ENCODE assay signal across 24 mouse cellular contexts in genomic region chr14:117050877-117051276, GRCm38 (mm10).
A peak's percentile ranks its signal among the peaks of the same experiment; 100 is the strongest.
DNase-seq lines count a peak whose midpoint lies in the region; ATAC-seq and TF ChIP-seq lines count a peak whose summit lies in the region.
"Had no signal": no experiment of that assay in that cellular context is flagged by ENCODE, and none has a peak within 500 bp of the region (broad histone marks: within the 10 kb centered on the region; RNA-seq: fewer than 3 reads in every experiment).

No protein-coding gene starts in this region.

- no peaks in the 10 kb centered on the region for H3K27me3 ChIP-seq in forebrain, embryonic 12.5 days
- H3K27me3 ChIP-seq in forebrain, embryonic 15.5 days: no peaks in the 10 kb centered on the region
- H3K27me3 ChIP-seq in midbrain, embryonic 12.5 days: no peaks in the 10 kb centered on the region
- no peaks in the 10 kb centered on the region for H3K27me3 ChIP-seq in midbrain, embryonic 13.5 days
- H3K27me3 ChIP-seq in hindbrain, postnatal 0 days (ENCODE audit: insufficient read depth, low read length): no peaks in the 10 kb centered on the region
- H3K27me3 ChIP-seq: CH12.LX; embryonic facial prominence, embryonic 12.5 days; Patski had no signal

- H3K36me3 ChIP-seq in forebrain, embryonic 12.5 days (replicated peaks): no peaks in the 10 kb centered on the region
- no peaks in the 10 kb centered on the region for H3K36me3 ChIP-seq in forebrain, embryonic 15.5 days
- H3K36me3 ChIP-seq in midbrain, embryonic 12.5 days: no peaks in the 10 kb centered on the region
- no peaks in the 10 kb centered on the region for H3K36me3 ChIP-seq in midbrain, embryonic 13.5 days
- H3K36me3 ChIP-seq in hindbrain, postnatal 0 days (ENCODE audit: insufficient read depth, low read length): no peaks in the 10 kb centered on the region
- H3K36me3 ChIP-seq: embryonic facial prominence, embryonic 10.5 days; embryonic facial prominence, embryonic 12.5 days; G1E had no signal

- TF ChIP-seq CTCF in hindbrain, postnatal 0 days (IDR thresholded peaks at IDR 0.05; ENCODE audit: low read depth): no peak

- H3K9me3 ChIP-seq in forebrain, embryonic 12.5 days: no peaks in the 10 kb centered on the region
- H3K9me3 ChIP-seq in forebrain, embryonic 15.5 days: no peaks in the 10 kb centered on the region
- no peaks in the 10 kb centered on the region for H3K9me3 ChIP-seq in midbrain, embryonic 12.5 days
- no peaks in the 10 kb centered on the region for H3K9me3 ChIP-seq in midbrain, embryonic 13.5 days
- no peaks in the 10 kb centered on the region for H3K9me3 ChIP-seq in hindbrain, postnatal 0 days (ENCODE audit: low read length)
- H3K9me3 ChIP-seq: embryonic facial prominence, embryonic 10.5 days; embryonic facial prominence, embryonic 12.5 days had no signal

- H3K4me1 ChIP-seq in forebrain, embryonic 12.5 days: peaks cover 31% of the 10 kb centered on the region
- peaks cover 12% of the 10 kb centered on the region for H3K4me1 ChIP-seq in forebrain, embryonic 15.5 days
- peaks cover 32% of the 10 kb centered on the region for H3K4me1 ChIP-seq in midbrain, embryonic 12.5 days
- peaks cover 16% of the 10 kb centered on the region; the same call in 1 of the 2 replicates for H3K4me1 ChIP-seq in midbrain, embryonic 13.5 days (replicated peaks)
- H3K4me1 ChIP-seq in hindbrain, postnatal 0 days (ENCODE audit: insufficient read depth, low read length): no peaks in the 10 kb centered on the region

- H3K4me2 ChIP-seq in forebrain, embryonic 12.5 days: no peak overlapping the region
- H3K4me2 ChIP-seq in forebrain, embryonic 15.5 days (replicated peaks): no peak overlapping the region
- H3K4me2 ChIP-seq in midbrain, embryonic 12.5 days (replicated peaks): no peak overlapping the region
- no peak overlapping the region for H3K4me2 ChIP-seq in midbrain, embryonic 13.5 days (replicated peaks)
- no peak overlapping the region for H3K4me2 ChIP-seq in hindbrain, postnatal 0 days (ENCODE audit: low read depth, low read length)
- H3K4me2 ChIP-seq: embryonic facial prominence, embryonic 12.5 days had no signal

- 46% methylated on average over 8 of the region's 8 CpGs for WGBS in forebrain, embryonic 12.5 days
- 56% methylated on average over 8 of the region's 8 CpGs for WGBS in forebrain, embryonic 15.5 days
- 40% methylated on average over 8 of the region's 8 CpGs for WGBS in midbrain, embryonic 12.5 days
- WGBS in midbrain, embryonic 13.5 days: 41% methylated on average over 8 of the region's 8 CpGs
- 76% methylated on average over 8 of the region's 8 CpGs for WGBS in hindbrain, postnatal 0 days

- H3K9ac ChIP-seq in forebrain, embryonic 12.5 days: no peak overlapping the region
- no peak overlapping the region for H3K9ac ChIP-seq in forebrain, embryonic 15.5 days (replicated peaks)
- H3K9ac ChIP-seq in midbrain, embryonic 12.5 days (replicated peaks): no peak overlapping the region
- H3K9ac ChIP-seq in midbrain, embryonic 13.5 days (replicated peaks): no peak overlapping the region
- no peak overlapping the region for H3K9ac ChIP-seq in hindbrain, postnatal 0 days (replicated peaks; ENCODE audit: low read length)
- H3K9ac ChIP-seq: embryonic facial prominence, embryonic 12.5 days; forebrain, postnatal 0 days had no signal

- peak; percentile 17 for DNase-seq in retina, embryonic 14.5 days (ENCODE audit: low spot score)
- no peak for DNase-seq in hindbrain, postnatal 0 days (ENCODE audit: low spot score)
- DNase-seq: adrenal gland, adult 8-10 months; adrenal gland, postnatal 14 days; adrenal gland, postnatal 36 days; B cell, adult 2 months; cerebellum, adult 11-12 months; cerebellum, adult 2 months; cerebellum, adult 9-10 months; cerebellum, postnatal 10 days; cerebellum, postnatal 25 days; forebrain, postnatal 0 days had no signal

- ATAC-seq in forebrain, embryonic 12.5 days (ENCODE audit: low FRiP score): peak; percentile 31; the same call in 1 of the 2 replicates
- no peak for ATAC-seq in forebrain, embryonic 15.5 days (replicated peaks)
- ATAC-seq in midbrain, embryonic 12.5 days (ENCODE audit: low FRiP score, low read depth): peak; percentile 54; the same call in 1 of the 2 replicates
- ATAC-seq in midbrain, embryonic 13.5 days: no peak
- no peak for ATAC-seq in hindbrain, postnatal 0 days
- ATAC-seq: activated CD4-positive, CD25-positive, alpha-beta regulatory T cell, adult 4 months; CD4-positive, CD25-positive, alpha-beta regulatory T cell, adult 4 months; forebrain, embryonic 14.5 days; forebrain, postnatal 0 days; Patski had no signal

- H3K4me3 ChIP-seq in forebrain, embryonic 12.5 days (replicated peaks): no peak overlapping the region
- H3K4me3 ChIP-seq in forebrain, embryonic 15.5 days: no peak overlapping the region
- H3K4me3 ChIP-seq in midbrain, embryonic 12.5 days: no peak overlapping the region
- no peak overlapping the region for H3K4me3 ChIP-seq in midbrain, embryonic 13.5 days (replicated peaks)
- no peak overlapping the region for H3K4me3 ChIP-seq in hindbrain, postnatal 0 days (ENCODE audit: low read length)
- H3K4me3 ChIP-seq: embryonic facial prominence, embryonic 10.5 days; embryonic facial prominence, embryonic 12.5 days had no signal

- H3K27ac ChIP-seq in forebrain, embryonic 12.5 days: no peak overlapping the region
- no peak overlapping the region for H3K27ac ChIP-seq in forebrain, embryonic 15.5 days (replicated peaks)
- no peak overlapping the region for H3K27ac ChIP-seq in midbrain, embryonic 12.5 days (replicated peaks)
- H3K27ac ChIP-seq in midbrain, embryonic 13.5 days: no peak overlapping the region
- H3K27ac ChIP-seq in hindbrain, postnatal 0 days: no peak overlapping the region
- H3K27ac ChIP-seq: embryonic facial prominence, embryonic 10.5 days; embryonic facial prominence, embryonic 12.5 days had no signal

Comparison
In these comparisons a context has a peak if more than half of its experiments do, and no peak if none do; other contexts are left out.
1. ATAC-seq: peak in forebrain, embryonic 12.5 days (single experiment) and midbrain, embryonic 12.5 days (single experiment); none in forebrain, embryonic 15.5 days (single experiment), midbrain, embryonic 13.5 days (single experiment) and hindbrain, postnatal 0 days (single experiment).